Mouse (Mus musculus): ENCODE results near the gene Clcf1.

Gene Clcf1

DNA sequence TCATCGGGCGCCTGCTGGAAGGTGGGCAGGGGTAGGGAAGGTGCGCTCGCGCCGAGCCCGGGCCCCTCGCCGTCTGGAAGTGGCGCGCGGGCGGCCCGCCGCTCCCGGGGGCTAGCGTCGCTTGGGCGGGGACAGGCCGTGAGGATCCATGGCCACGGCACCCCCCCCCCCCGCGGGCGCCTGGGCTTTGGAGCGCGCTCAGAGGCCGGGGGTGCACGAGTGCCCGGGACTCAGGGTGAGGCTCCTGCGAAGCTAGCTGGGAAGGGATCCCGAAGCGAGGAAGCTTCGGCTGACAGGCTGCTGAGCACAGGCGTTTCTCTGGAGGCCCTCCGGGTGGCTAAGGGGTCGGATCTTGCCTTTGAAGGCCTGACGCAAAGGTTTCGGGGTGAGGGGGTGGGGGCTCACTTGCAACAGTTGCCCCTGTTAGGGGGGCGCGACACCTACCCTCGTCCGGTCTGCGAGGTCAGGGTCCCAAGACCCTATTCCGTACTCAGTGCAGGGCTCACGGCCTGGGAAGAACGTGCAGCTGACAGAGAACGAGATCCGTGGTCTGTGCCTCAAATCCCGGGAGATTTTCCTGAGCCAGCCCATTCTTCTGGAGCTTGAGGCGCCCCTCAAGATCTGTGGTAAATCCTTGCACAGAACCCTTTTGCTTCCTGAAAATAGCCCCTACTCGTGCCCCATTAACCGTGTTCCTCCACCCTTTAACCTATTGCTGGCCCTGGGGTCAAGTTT, 21.6 kb upstream of the Clcf1 start:
- peak in 1 of 2 experiments; percentile 72 for DNase-seq (ENCODE audit: inconsistent age in 2 of 2, low spot score in 1 of 2)

DNA sequence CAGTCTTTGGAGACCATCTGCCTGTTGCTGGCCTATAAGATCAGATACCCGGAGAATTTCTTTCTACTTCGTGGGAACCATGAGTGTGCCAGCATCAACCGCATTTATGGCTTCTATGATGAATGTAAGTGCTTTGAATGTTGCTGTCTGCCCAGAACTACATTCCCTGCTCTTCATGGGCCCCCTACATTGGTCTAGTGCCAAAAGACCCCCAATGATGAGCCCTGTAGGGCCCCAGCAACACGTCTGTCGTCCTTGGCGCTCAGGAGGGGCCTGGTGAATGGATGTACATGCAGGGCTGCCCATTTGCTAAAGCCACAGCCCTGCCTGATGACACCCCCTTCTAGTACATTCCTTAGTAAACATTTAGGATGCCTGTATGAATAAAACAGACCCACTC, 20.9 kb upstream of the Clcf1 start:
- peak in 1 of 2 experiments; percentile 53 for DNase-seq (ENCODE audit: inconsistent age in 2 of 2, low spot score in 1 of 2)

DNA sequence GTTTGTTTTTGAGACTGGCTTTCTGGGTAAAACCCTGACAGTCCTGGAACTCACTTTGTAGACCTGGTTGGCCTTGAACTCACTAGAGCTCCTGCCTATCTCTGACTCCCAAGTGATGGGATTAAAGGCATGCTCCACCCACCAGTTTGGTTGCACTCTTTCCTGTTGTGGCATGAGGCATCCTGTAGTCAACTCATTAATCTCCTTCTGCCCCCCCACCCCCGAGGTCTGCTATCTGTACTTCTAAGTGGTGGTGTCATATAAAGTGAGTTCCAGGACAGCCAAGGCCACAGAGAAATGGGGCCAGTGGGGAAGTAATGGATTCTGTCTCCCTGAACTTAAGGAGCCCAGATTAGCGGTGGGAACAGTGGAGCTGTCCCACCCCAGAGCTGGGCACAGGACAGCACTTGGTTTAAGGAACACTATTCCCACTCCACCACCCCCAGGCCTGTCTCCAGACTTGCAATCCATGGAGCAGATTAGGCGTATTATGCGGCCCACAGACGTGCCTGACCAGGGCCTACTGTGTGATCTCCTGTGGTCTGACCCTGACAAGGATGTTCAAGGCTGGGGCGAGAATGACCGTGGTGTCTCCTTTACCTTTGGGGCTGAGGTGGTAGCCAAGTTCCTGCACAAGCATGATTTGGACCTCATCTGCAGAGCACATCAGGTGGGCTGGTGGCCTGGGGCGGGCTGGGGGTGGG, 19.9 kb upstream of the Clcf1 start:
- DNase-seq (ENCODE audit: inconsistent age in 2 of 2, low spot score in 1 of 2), result peak in 1 of 2 experiments; percentile 65

DNA sequence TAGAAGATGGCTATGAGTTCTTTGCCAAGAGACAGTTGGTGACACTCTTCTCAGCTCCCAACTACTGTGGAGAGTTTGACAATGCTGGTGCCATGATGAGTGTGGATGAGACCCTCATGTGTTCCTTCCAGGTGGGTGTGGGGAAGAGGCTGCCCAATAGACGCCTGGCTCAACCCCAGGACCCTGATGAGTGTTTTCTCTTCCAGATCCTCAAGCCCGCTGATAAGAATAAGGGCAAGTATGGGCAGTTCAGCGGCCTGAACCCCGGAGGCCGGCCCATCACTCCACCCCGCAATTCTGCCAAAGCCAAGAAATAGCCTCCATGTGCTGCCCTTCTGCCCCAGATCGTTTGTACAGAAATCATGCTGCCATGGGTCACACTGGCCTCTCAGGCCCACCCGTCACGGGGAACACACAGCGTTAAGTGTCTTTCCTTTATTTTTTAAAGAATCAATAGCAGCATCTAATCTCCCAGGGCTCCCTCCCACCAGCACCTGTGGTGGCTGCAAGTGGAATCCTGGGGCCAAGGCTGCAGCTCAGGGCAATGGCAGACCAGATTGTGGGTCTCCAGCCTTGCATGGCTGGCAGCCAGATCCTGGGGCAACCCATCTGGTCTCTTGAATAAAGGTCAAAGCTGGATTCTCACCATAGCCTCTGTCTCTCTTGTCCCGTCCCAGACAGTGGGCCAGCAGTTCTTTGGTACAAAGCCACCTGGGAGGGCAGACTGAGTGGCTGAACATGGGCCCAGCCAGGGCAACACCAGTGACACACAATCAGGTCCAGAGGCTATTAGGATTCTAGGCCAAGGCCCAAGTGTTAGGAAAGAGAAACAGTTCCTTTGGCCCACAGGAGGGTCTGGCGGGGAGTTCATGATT, 19.0 kb upstream of the Clcf1 start:
- peak in 1 of 2 experiments; percentile 69 for DNase-seq (ENCODE audit: inconsistent age in 2 of 2, low spot score in 1 of 2)

DNA sequence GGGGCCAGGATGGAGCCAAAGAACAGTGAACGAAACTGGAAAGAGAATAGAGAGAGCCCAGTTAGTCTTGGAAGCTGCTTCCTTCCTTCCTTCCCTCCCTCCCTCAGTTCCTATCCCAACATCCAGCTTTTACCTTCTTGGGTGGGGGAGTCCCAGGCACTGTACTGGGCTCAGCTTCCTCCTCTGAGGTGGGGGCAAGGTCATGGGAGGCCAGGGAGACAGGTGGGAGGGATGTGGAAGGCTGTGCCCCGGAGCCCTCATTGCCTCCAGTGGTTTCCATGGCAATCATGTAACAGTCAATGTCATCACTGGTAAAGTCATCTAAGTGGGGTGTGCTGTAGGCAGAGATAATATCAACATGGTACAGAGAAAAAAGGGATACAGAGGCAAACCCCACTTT, 18.0 kb upstream of the Clcf1 start:
- DNase-seq (ENCODE audit: inconsistent age in 2 of 2, low spot score in 1 of 2), result no peak

DNA sequence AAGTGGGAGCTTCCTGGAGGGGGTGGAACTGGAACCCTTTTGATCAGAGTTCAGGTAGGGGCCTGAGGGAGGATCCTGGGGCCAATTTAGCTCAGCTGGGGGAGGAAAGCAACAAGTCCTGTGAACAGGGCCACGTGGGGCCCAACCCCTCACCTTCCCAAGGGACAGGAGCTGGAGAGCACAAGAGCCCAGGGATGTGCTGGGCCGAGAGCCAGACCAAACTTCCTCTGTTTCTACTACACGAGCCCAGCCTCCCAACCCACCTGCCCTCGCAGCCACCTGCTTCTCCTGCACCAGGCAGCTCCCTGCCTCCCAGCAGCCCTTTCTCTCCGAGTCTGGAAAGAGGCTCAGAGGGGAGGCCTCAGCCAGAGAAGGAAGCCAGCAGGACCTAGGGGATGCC, 17.5 kb upstream of the Clcf1 start:
- peak in 1 of 2 experiments; percentile 63 for DNase-seq (ENCODE audit: inconsistent age in 2 of 2, low spot score in 1 of 2)

DNA sequence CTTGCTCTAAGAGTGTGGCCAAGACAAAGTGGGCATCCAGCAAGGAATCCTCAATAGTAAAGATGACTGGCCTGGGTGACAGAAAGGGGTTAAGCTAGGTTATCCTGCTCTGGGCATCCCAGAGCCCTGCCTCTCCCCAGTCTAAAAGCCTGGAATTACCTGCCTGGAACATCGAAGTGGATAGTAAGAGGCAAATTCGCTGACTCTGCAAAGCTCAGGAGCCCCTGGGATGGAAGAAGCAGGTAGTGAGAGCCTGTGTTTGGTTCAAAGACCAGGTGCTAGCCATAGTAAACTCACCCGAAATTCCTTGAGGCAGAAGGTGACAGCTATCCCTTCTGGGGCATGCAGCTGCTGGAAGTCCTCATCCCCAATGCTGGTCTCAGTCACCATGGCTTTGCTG, 16.9 kb upstream of the Clcf1 start:
- no peak for DNase-seq (ENCODE audit: inconsistent age in 2 of 2, low spot score in 1 of 2)

DNA sequence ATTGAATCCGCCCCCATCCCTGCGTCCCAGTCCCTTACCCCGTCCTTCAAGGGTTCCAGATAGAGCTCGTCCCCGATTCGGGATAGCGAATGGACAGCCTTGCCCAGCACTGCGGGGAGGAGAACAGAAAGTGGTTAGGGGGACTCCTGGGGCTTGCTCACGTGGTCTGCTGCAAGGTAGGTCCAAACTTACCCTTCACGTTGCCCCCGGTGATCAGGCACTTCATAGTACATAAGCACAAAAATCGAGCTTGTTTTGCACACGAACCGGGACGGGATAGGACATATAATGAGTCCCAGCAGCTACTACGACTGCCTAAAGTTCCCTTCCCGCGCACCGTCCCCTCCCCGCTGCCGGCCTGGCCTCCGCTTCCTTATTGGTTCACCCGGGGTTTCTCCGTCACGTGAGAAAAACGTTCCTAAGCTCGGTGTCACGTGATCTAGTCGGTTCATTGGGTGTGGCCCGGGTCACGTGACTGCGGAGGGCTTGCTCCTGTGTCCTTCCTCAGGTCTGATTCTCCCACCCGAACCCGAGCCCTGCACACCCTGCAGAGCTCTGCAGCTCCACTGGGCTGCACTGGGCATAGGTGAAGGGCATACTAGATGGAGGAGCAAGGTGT, 12.6 kb upstream of the Clcf1 start, which contains the start of gene Rad9a:
TSS of gene Rad9a (minus strand) at position 372 of the 619 bp plus-strand sequence.
- DNase-seq (ENCODE audit: inconsistent age in 2 of 2, low spot score in 1 of 2), result peak; percentile 96 to 98

DNA sequence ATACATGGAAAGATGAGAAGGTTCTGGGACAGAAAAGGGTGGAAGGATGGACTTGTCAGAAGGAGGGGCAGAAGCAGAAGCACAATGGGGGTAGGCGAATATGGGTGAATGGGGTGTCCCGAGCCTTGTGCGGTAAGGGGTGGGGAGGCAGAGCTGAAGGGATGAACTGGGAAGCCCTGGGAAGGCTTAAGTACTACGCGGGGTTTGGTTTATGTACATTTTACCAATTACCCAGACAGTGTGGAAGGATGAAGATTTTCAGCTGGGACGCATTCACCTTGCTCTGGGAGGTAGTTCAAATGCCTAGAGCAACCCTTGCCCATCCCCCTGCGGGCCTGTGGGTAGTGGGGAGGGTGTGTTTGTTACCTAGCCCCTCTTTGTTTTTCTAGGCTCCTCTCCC, 11.9 kb upstream of the Clcf1 start:
- DNase-seq (ENCODE audit: inconsistent age in 2 of 2, low spot score in 1 of 2), result no peak

DNA sequence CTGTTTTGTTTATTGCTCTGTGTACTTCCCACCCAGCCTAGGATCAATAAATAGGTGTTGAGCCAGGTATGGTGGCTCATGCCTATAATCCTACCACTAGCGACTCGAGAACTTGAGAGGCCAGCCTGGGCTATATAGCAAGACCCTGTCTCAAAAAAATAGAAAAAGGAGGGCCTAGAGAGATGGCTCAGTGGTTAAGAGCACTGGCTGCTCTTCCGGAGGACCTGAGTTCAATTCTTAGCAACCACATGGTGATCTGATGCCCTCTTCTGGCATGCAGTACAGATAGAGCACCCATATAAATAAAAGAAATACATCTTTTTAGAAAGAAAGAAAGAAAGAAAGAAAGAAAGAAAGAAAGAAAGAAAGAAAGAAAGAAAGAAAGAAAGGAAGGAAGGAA, 10.9 kb upstream of the Clcf1 start:
- DNase-seq (ENCODE audit: inconsistent age in 2 of 2, low spot score in 1 of 2), result no peak

DNA sequence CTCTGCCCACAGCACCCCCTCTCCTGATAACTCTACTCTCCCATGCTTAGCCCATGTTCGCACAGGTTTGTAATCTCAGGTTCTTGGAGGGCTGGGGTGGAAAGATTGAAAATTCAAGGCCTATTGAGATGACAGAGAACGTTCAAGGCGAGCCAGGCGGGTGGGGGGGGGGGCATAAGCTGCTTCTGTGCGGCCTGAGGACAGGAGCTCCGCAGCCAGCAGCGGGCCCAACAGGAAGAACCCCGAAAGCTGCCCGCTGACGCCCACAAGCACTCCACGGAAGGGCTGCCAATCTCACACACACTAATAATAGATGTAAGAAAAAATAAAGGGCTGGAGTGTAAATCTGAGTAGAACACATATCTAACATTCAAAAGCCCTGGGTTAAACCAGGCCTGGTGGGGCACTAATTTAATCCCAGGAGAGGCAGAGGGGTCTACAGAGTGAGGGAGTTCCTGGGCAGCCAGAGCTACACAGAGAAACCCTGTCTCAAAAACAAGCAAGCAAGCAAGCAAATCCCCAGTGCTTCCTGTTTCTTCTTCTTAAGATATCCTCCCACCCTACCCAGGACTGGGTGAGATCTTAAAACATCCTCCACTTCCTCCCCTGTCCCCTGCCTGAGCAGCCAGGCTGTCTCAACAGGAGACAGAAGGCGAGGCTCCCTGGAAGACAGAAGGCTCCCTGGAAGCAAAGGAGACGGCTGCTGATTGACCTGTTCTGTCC, 10.3 kb upstream of the Clcf1 start:
- no peak for DNase-seq (ENCODE audit: inconsistent age in 2 of 2, low spot score in 1 of 2)

DNA sequence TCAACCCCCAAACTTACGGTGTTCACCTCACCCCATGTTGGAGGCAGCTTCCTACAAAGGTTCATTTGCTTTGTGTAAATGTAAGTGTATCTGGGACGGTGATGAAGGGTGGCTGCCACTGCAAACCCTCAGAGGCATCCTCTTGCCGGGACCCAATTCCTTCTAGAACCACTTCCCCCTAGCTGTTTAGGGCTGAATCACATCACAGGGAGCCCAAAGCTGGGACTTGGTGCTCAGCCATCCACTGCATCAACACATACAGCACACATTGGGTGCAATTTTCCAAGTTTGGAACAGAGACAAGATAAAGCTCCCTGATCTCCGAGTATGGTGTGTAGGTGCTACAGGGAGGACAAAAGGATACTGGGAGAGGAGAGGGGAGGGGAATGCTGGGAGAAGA, 9.1 kb upstream of the Clcf1 start:
- DNase-seq (ENCODE audit: inconsistent age in 2 of 2, low spot score in 1 of 2), result no peak

DNA sequence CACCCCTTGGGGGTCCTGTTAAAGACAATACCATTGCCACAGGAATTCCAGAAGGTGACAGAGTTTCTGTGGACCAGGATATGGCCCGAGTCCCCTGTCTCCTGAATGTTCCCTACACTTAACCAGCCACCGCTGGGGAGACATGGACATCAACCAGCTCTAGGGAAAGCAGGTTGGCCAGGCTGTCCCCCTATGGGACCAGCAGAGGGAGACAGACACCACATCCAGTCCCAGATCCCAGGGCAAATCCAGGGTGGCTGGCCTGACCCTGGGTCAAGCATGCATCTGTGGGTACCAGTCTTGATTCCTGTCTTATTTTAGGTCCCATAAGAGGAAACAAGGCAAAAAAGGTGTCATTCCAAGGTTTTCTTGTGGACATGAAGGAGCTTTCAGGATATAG, 7.1 kb upstream of the Clcf1 start:
- DNase-seq (ENCODE audit: inconsistent age in 2 of 2, low spot score in 1 of 2), result peak; percentile 85 to 93

DNA sequence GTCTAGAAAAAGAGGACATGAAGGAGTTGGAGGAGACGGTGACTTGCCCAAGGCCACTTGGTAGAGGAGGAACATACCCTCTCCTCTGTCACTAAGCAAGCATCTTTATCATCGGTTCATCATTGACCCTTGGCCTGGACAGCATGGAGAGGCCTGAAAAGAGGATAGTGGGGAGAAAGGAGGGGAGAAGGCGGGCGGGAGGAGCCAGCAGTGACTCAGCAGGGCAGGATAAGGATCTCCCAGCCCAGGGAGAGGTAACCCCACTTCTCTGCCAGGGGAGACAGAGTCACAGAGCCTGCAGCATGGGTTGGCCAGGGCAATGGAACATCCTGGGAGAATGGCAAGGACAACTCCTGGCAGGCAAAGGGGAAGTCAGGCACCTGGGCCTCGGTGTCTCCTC, 5.5 kb upstream of the Clcf1 start:
- DNase-seq (ENCODE audit: inconsistent age in 2 of 2, low spot score in 1 of 2), result peak in 1 of 2 experiments; percentile 60

DNA sequence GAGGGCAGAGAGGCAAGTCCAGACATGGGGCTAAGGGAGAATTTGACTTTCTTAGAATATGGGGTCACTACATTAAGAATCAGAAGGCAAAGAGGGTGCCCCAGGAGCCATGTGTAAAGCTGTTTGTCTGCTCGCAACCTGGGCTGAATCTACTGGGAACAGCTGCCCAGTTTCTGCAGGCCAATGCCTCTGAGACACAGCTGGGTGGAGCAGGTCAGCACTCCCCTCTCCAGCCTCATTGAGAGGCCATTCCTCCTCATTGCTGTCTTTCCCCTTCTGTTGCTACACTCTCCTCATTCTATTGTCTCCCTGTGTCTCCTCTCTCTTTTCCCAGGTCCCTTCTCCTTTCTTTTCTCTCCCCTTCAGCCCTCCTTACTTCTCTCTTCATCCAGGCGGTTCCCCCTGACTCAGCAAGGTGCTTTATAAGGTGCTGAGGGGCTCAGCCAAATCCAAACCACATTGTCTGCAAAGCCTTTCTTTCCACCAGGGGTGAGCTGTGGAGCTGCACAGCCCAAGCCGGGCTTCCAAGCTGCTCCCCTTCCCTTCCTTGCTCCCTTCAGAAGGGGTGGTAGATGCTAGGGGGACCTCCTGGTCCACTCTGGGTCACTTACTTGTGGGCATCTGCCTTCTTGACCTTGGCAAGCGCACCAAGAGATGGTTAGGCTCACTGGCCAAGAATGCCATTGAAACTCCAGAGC, 2.0 kb upstream of the Clcf1 start:
- DNase-seq (ENCODE audit: inconsistent age in 2 of 2, low spot score in 1 of 2), result peak in 1 of 2 experiments; percentile 11

DNA sequence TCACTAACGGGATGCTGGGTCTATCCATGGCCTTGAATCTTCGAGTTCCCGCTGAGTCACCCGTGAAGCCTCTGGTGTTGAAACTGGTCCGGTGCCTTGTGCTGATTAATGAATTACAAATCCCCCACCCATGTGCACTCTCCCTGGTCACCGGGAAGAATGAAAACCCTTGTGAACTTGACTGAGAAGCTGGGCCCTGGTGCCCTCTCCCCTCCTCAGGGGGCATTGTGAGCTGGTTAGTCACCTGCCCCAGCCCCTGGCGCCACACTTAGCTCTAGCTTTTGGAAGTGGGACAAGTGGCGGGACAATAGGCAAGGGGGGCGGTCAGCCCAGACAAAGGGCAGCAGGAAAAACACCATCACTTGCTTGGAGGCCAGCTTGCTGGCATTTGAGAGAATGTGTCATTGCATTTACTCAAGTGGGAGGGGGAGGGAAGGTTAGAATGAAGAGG, 489 bp upstream of the Clcf1 start:
- peak; percentile 79 to 93 for DNase-seq (ENCODE audit: inconsistent age in 2 of 2, low spot score in 1 of 2)

DNA sequence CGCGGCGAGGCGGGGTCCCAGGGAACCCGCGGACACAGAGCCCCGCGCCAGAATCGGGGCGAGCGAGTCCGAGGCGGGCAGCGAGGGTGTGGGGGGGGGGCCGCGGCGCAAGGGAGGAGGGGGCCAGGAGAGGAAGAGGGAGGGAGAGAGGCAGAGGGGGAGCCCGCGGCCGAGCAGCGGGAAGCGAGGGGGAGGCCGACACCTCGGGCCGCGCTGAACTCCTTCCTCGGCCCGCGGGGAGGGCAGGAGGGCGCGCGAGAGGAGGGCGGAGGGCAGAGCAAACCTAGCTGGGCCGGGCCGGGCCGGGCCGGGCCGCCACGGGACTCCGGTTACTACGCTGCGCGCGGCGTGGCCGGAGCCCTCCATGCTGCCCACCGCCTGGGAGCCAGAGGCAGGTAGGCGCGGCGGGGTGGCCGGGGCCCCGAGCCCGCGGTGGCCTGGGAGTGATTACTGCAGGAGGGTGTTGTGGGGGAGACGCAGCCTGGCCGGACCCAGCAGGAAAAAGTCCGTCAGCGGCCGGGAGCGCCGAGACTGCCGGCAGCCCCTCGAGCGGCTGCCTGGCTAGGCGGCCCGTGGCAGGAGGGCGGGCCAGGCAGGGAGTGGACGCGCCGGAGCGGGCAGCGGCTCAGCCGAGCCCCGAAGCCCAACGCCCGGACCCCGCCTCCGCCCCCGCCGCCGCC, 873 bp downstream of the Clcf1 start:
- DNase-seq (ENCODE audit: inconsistent age in 2 of 2, low spot score in 1 of 2), result peak; percentile 47 to 75

DNA sequence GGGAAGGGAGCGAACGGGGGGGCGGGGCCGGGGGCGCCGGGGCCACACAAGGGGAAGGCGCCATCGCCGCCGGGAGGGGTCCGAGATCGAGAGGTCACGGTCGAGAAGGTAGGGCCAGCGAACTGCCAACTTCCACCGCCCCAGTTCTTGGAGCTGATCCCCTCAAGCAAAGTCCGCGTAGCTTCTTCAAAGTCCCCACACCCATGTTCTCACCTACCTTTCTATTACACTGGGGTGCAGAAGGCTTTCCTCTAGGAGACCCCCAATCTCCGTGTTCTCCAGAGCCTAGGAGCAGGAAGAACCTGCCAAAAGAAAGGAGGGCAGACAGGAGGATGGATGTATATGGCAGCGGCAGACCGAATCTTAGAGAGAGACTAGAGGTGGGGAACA, 1.4 kb downstream of the Clcf1 start:
- no peak for DNase-seq (ENCODE audit: inconsistent age in 2 of 2, low spot score in 1 of 2)

DNA sequence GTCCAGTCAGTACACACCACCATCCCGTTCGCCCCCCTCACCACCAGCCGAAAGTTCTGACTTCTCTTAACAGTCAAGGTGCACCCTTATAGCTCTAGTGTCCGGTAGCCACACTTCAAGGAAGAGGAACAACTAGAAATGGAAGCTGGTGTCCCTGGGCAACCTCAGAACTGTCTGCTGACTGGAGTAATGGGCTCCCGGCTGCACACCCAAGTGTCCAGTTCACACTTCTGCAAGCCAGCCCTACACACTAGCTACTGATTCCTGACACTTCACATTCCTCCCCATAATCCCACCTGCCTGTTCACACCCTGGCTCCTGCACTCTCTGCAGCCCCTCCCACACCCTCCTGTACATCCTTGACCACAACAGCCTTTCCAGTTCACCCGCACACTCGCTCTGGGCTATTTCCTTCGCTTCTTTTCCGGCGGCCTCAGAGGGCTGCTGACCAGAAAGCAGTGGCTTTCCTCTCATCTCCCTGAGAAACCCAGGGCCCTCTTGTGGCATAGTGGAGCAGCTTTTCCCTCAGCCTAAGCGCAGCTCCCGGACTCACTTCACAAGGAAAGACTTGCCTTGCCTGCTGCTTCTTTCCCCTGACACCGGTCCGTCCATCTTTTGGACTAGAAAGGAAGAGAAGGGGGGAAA, 2.1 kb downstream of the Clcf1 start:
- peak; percentile 50 to 76 for DNase-seq (ENCODE audit: inconsistent age in 2 of 2, low spot score in 1 of 2)

Data from adrenal gland, adult (tissue).